Comparison of ENCODE assay signal across 23 mouse cellular contexts in the genomic region with DNA sequence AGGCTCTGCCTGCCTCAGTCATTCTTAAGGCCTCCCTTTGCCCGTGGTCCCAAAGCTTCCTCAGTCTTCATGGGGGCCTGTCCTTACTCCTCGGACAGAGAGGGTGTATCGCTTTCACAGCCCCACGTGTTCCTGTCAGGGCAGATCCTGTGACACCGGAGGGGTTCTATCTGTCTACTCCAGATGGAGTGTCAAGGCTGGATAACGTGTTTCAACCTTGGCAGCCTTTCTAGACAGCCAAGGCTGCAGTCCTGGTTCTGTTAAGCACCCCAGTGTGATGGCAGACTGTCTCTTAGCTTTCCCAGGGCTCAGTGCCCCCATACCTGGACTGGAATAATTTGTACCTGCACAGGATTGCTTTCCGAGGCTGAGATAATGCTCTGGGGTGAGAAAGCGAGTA. TPM values are rescaled to one million over a fixed set of nuclear protein-coding genes. Genes with fewer than 3 reads are reported as not detected.
DNase-seq lines count a peak whose midpoint lies in the region; ATAC-seq lines count a peak whose summit lies in the region.
"Had no signal": no experiment of that assay in that cellular context is flagged by ENCODE, and none has a peak within 500 bp of the region (broad histone marks: within the 10 kb centered on the region; RNA-seq: fewer than 3 reads in every experiment).

No protein-coding gene starts in this region.

- no peak for DNase-seq in cerebellum, adult 11 months
- DNase-seq in heart, postnatal 14 days = no peak
- peak; percentile 10 for DNase-seq in c-Kit-positive CD71-positive TER-119-negative erythroid progenitor cells, embryonic 14.5 days (ENCODE audit: low read depth)
- DNase-seq in liver, embryonic 13.5 days = peak; percentile 20
- DNase-seq in spleen, postnatal 10 days (ENCODE audit: low spot score in 2 of 2) = no peak
- no peak for DNase-seq in left cerebral cortex, postnatal 36 days (ENCODE audit: low spot score in 2 of 2)
- DNase-seq: adrenal gland, postnatal 10 days; B cell, adult 2 months; gastrocnemius, postnatal 14 days; heart, postnatal 4 days had no signal

- no peaks in the 10 kb centered on the region for H3K36me3 ChIP-seq in heart, embryonic 11.5 days (ENCODE audit: control insufficient read depth, insufficient read depth, low read length)
- H3K36me3 ChIP-seq in liver, embryonic 13.5 days = no peaks in the 10 kb centered on the region
- H3K36me3 ChIP-seq: embryonic facial prominence, embryonic 12.5 days; forebrain, embryonic 12.5 days; G1E; heart, embryonic 13.5 days; hindbrain, embryonic 12.5 days had no signal

- intact Hi-C loops in heart, postnatal 14 days (cut with DNase I) = no loop called here
- intact Hi-C loops in left cerebral cortex, postnatal 36 days (cut with DNase I) = no loop called here

- H3K4me2 ChIP-seq in heart, embryonic 11.5 days = no peak overlapping the region; the same call in 1 of the 2 replicates
- H3K4me2 ChIP-seq in liver, embryonic 13.5 days = no peak overlapping the region
- H3K4me2 ChIP-seq: embryonic facial prominence, embryonic 12.5 days; forebrain, embryonic 12.5 days; heart, embryonic 13.5 days; hindbrain, embryonic 12.5 days had no signal

- no peak overlapping the region for H3K27ac ChIP-seq in heart, embryonic 11.5 days (ENCODE audit: low read depth, low read length)
- H3K27ac ChIP-seq in liver, embryonic 13.5 days = no peak overlapping the region
- H3K27ac ChIP-seq: embryonic facial prominence, embryonic 12.5 days; forebrain, embryonic 12.5 days; heart, embryonic 13.5 days; hindbrain, embryonic 12.5 days had no signal

- H3K9ac ChIP-seq in heart, embryonic 11.5 days (ENCODE audit: low read depth, low read length) = no peak overlapping the region
- no peak overlapping the region for H3K9ac ChIP-seq in liver, embryonic 13.5 days
- H3K9ac ChIP-seq: embryonic facial prominence, embryonic 12.5 days; forebrain, embryonic 12.5 days; heart, embryonic 13.5 days; hindbrain, embryonic 12.5 days had no signal

- no peaks in the 10 kb centered on the region for H3K27me3 ChIP-seq in heart, embryonic 11.5 days (ENCODE audit: control insufficient read depth, insufficient read depth, low read length)
- H3K27me3 ChIP-seq in liver, embryonic 13.5 days = no peaks in the 10 kb centered on the region
- H3K27me3 ChIP-seq: forebrain, embryonic 12.5 days; hindbrain, embryonic 12.5 days had no signal

- H3K4me1 ChIP-seq in heart, embryonic 11.5 days (ENCODE audit: control insufficient read depth, insufficient read depth, low read length) = no peaks in the 10 kb centered on the region
- H3K4me1 ChIP-seq in liver, embryonic 13.5 days (replicated peaks) = peaks cover 10% of the 10 kb centered on the region; the same call in 1 of the 2 replicates
- H3K4me1 ChIP-seq: embryonic facial prominence, embryonic 12.5 days; forebrain, embryonic 12.5 days; hindbrain, embryonic 12.5 days had no signal

- 54% methylated on average over 8 of the region's 8 CpGs for WGBS in heart, embryonic 11.5 days (ENCODE audit: insufficient replicate concordance)
- WGBS in liver, embryonic 13.5 days (ENCODE audit: insufficient replicate concordance) = 42% methylated on average over 8 of the region's 8 CpGs

- no peaks in the 10 kb centered on the region for H3K9me3 ChIP-seq in heart, embryonic 11.5 days (replicated peaks; ENCODE audit: control insufficient read depth, low read length)
- H3K9me3 ChIP-seq in liver, embryonic 13.5 days (replicated peaks) = no peaks in the 10 kb centered on the region
- H3K9me3 ChIP-seq: embryonic facial prominence, embryonic 12.5 days; forebrain, embryonic 12.5 days; G1E; heart, embryonic 13.5 days; hindbrain, embryonic 12.5 days had no signal

- ATAC-seq in cerebellum, adult (ENCODE audit: insufficient number of reproducible peaks, low FRiP score, low TSS enrichment) = peak; percentile 34; the same call in 1 of the 2 replicates
- ATAC-seq in heart, embryonic 11.5 days (replicated peaks; ENCODE audit: insufficient number of reproducible peaks, low FRiP score, low TSS enrichment) = 0 out of 2 replicates have a peak, but pooled peaks have one; percentile 44
- peak; percentile 70; the same call in 1 of the 2 replicates for ATAC-seq in liver, embryonic 13.5 days (ENCODE audit: low read depth)
- ATAC-seq: CD4-positive, CD25-positive, alpha-beta regulatory T cell, adult 4 months; forebrain, embryonic 16.5 days; hindbrain, embryonic 16.5 days; inflammation-experienced regulatory T-cells, adult 6 months; intestine, postnatal 0 days had no signal

- H3K4me3 ChIP-seq in heart, embryonic 11.5 days (ENCODE audit: low read depth, low read length) = no peak overlapping the region
- no peak overlapping the region for H3K4me3 ChIP-seq in liver, embryonic 13.5 days (replicated peaks)
- H3K4me3 ChIP-seq: embryonic facial prominence, embryonic 12.5 days; forebrain, embryonic 12.5 days; heart, embryonic 13.5 days; hindbrain, embryonic 12.5 days had no signal

RNA-seq across cellular contexts. Expression of a gene that starts 40.4 kb away (rescaled TPM):
- not detected in 2 replicates for polyA plus RNA-seq in heart, embryonic 11.5 days (2014; fragmentation: Nextera tagmentation; extraction: Ambion mirVana)
- under 1 TPM; 0.07 to 0.14 TPM for total RNA-seq in heart, postnatal 14 days (2021)
- polyA plus RNA-seq in liver, embryonic 13.5 days (2015; fragmentation: Nextera tagmentation; extraction: Ambion mirVana) = not detected in 2 replicates
- total RNA-seq in left cerebral cortex, postnatal 36 days (2021) = under 1 TPM; 0.72 to 0.79 TPM
- total RNA-seq: granulocyte monocyte progenitor cell, adult 5-6 weeks; heart, postnatal 4 days had no signal
- polyA plus RNA-seq: CD4-positive, CD25-positive, alpha-beta regulatory T cell, adult 4 months; embryonic facial prominence, embryonic 12.5 days; forebrain, embryonic 12.5 days; forebrain, embryonic 16.5 days; G1E; heart, embryonic 13.5 days; hindbrain, embryonic 12.5 days; inflammation-experienced regulatory T-cells, adult 6 months had no signal

Comparison
In these comparisons a context has a peak if more than half of its experiments do, and no peak if none do; other contexts are left out.
1. DNase-seq: peak in c-Kit-positive CD71-positive TER-119-negative erythroid progenitor cells, embryonic 14.5 days (single experiment) and liver, embryonic 13.5 days (single experiment); none in cerebellum, adult 11 months (single experiment), heart, postnatal 14 days (0 of 2), spleen, postnatal 10 days (0 of 2) and left cerebral cortex, postnatal 36 days (0 of 2).
2. Peak in every context shown above with its lines, with median percentiles within 50 percentile points of each other: ATAC-seq.